Mouse (Mus musculus) kidney, adult 10 weeks (tissue): ENCODE measurements around the gene Ufd1. TPM values are rescaled to one million over a fixed set of nuclear protein-coding genes. Genes with fewer than 3 reads are reported as not detected.

ENCODE experiments used
- polyA plus RNA-seq: library from polyadenylated mRNA; stranded (reverse); fragments of 350-450 nt; fragmentation: Illumina TruSeq; extraction: RNeasy Lipid Tissue Mini Kit (QIAGEN cat#74804); gene quantifications from one replicate; pipeline ENCODE4 v1.2.3, GENCODE M21; 2014; ENCODE audit warnings: low read depth, low replicate concordance

Gene Ufd1
- 60.8 TPM for polyA plus RNA-seq

GRCm38 (mm10) chr16:18811468-18812384 is at the start of gene Ufd1, which contains the start of gene Cdc45:
TSS of gene Ufd1 (plus strand) at chr16:18811779.
TSS of gene Cdc45 (minus strand) at chr16:18811987.

DNA sequence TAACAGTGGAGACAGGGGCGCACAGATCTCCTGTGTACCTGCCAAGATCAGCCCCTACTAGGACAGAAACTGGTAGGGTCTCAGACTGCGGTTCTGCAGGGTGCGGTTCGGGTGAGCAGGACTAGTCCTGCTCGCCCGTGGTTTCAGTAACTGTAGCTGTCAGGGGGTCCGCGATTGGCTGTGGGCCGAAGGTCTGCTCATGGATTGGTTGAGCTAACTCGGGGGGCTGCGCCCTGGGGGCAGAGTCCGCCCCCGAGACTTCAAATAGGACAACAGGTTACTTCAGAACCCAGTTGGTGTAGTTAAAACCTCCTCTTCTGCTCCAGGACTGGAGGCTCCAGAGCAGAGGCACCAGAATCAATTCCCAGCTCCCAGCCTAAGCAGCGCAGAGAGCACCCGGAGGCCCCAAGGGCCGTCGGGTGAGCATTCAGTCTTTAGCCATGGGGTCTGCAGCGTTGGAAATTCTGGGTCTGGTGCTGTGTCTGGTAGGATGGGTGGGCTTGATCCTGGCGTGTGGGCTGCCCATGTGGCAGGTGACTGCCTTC is 35.0 kb upstream of the Ufd1 start, which contains the start of gene Cldn5:
TSS of gene Cldn5 (plus strand) at position 292 of the 545 bp plus-strand sequence.

DNA sequence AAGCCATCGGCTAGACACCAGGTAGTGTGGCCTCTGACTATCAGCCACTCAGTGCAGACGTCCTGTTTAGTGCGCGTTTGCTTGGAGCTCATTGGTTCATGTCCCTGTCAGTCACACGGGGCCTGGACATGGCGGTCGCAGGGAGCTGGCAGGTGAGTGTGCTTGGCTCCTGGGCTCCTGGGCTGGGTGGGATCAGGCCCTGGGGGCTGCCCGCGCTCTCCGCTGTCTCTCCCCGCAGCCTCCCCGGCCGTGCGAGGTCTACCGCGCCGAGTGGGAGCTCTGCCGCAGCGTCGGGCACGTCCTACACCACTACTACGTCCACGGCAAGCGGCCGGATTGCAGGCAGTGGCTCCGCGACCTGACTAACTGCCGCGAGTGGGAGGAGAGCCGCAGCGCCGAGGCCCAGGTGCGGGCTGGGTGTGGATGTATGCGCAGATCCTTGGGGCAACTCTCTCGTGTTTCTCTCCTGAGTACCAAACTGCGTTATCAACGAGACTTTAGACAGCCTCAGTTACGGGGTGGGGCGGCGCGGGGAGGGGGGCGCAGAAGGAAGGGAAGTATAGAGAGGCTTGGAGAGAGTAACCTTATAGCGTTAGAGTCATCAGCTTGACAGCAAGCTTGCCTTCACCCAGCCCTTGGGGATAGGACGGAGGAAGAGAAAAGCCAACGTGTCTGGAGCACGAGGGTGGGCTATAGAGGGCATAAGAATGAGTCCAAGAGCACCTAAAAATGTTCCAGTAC is 25.1 kb downstream of the Ufd1 start, which contains the start of the genes 2510002D24Rik and Gm28539:
TSS of gene 2510002D24Rik (plus strand) at position 111 of the 741 bp plus-strand sequence.
TSS of gene Gm28539 (plus strand) at position 117 of the 741 bp plus-strand sequence.

DNA sequence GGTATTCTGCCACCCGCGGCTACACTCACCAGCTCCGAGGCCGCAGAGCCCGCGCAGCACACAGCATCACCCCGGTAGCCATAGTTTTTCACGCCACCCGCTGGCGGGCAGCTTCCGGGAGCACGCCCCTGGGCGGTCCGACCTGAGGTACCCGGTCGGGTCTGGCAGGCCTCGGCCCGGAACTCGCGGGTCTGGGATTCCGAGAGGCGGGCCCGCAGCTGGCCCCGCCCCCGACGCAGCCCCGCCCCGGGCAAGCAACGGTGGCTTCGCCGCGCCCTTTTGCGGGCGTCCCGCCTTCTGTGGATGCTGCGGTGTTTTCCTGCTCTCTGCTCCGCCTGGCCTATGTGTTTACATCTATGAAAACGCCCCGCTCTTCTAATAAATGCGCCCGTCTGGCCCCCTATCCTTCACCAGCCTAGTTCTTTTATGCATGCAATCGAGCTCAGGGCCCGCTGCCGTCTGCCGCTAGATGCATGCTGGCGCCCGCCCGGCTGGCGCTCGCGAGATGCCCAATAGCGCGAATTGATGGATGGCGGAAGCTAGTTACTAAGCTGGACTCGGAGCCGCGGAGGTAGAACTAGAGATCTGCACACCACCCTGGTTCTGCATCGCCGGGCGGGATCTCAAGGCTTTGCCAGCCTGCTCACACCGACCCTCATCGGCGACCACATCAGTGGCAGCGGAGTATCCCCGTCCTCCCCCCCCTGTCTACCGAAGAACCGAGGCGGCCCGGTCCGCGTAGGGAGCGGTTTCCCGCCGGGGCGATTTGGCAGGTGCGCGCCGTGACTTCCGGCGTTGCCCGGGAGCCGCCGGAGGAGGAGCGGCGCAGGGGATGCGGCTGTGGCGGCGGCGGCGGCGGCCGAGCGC is 65.1 kb downstream of the Ufd1 start, which contains the start of the genes Mrpl40 and Hira:
TSS of gene Mrpl40 (minus strand) at position 421 of the 867 bp plus-strand sequence.
TSS of gene Hira (plus strand) at position 596 of the 867 bp plus-strand sequence.

Other genes starting within 250 kb of the Ufd1 start
- not detected for gene Tbx1, start 221.1 kb upstream of the Ufd1 start, polyA plus RNA-seq
- gene Gp1bb, start 189.4 kb upstream of the Ufd1 start, polyA plus RNA-seq = not detected
- gene Gm49601, start 185.4 kb upstream of the Ufd1 start, polyA plus RNA-seq = not detected
- gene Sept5, start 181.8 kb upstream of the Ufd1 start, polyA plus RNA-seq = not detected
- gene Cldn5, start 34.9 kb upstream of the Ufd1 start, polyA plus RNA-seq = not detected
- gene Cdc45, start 208 bp downstream of the Ufd1 start, polyA plus RNA-seq = 1.1 TPM
- gene 2510002D24Rik, start 24.8 kb downstream of the Ufd1 start, polyA plus RNA-seq = 7.0 TPM
- not detected for gene Gm28539, start 24.8 kb downstream of the Ufd1 start, polyA plus RNA-seq
- gene Mrpl40, start 65.1 kb downstream of the Ufd1 start, polyA plus RNA-seq = 78.5 TPM
- 15.0 TPM for gene Hira, start 65.3 kb downstream of the Ufd1 start, polyA plus RNA-seq